12 mouse cellular contexts compared by ENCODE assay signal in the genomic region with DNA sequence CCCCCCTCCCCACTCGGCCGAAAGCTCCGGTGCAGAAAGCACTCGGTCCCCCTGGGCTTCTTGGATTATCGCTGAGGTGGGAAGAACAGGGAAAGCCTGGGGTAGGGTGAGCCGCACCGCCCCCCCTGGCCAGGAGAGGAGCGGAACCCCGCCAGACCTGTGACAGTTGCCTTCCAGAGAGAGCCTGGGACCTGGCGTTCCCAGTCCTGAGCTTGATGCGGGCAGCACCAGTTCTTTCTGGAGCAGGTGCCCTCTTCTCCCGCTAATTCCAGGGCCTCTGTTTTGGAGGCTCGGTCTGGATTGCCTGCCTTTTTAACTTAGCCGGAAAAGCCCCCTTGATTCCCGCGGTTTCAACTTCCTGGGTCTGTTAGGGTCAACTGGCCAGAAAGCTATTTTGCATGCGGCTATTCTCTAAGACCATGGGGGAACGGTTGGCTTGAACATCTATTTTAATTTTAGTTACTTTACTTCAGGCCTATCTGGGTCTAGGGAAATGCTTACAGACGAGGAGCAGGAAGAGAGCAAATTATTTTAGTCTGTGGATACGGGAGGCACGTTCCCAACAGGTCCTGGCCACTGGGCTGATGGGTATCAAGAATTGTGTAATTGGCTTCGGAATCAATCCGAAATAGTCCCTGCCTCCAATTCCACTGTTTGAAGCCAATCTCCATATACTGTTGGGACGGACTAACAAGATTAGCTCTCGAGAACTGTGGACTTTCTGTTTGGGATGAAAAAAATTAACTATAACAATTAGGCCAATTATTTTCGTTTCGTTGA. TPM values are rescaled to one million over a fixed set of nuclear protein-coding genes. Genes with fewer than 3 reads are reported as not detected.
A peak's percentile ranks its signal among the peaks of the same experiment; 100 is the strongest.
DNase-seq lines count a peak whose midpoint lies in the region; ATAC-seq and TF ChIP-seq lines count a peak whose summit lies in the region.
"Had no signal": no experiment of that assay in that cellular context is flagged by ENCODE, and none has a peak within 500 bp of the region (broad histone marks: within the 10 kb centered on the region; RNA-seq: fewer than 3 reads in every experiment).

No protein-coding gene starts in this region.

- DNase-seq in embryo, embryonic 10.5 days (ENCODE audit: low spot score), result peak; percentile 54
- no peak for DNase-seq in embryo, embryonic 10 days (ENCODE audit: low spot score)
- DNase-seq in lung, embryonic 14.5 days, result no peak
- no peak for DNase-seq in lung, postnatal 25 days (ENCODE audit: low spot score)
- peak; percentile 42 for DNase-seq in neural tube, embryonic 11.5 days (ENCODE audit: low spot score)
- DNase-seq in Muller cell, postnatal 12 days (ENCODE audit: inconsistent ontology term), result no peak
- DNase-seq in spleen, adult 12 weeks (ENCODE audit: low spot score), result no peak
- DNase-seq: cerebellum, adult 11-12 months had no signal

- H3K27ac ChIP-seq in lung, embryonic 14.5 days (ENCODE audit: low read depth), result no peak overlapping the region
- H3K27ac ChIP-seq in forebrain, embryonic 13.5 days, result no peak overlapping the region
- no peak overlapping the region for H3K27ac ChIP-seq in neural tube, embryonic 11.5 days (ENCODE audit: low read depth, low read length)
- H3K27ac ChIP-seq: gastrocnemius, adult 2 months; neural tube, embryonic 13.5 days had no signal

- no peaks in the 10 kb centered on the region for H3K36me3 ChIP-seq in lung, embryonic 14.5 days (ENCODE audit: insufficient read depth)
- no peaks in the 10 kb centered on the region for H3K36me3 ChIP-seq in forebrain, embryonic 13.5 days (ENCODE audit: poor library complexity, severe bottlenecking)
- no peaks in the 10 kb centered on the region for H3K36me3 ChIP-seq in neural tube, embryonic 11.5 days (ENCODE audit: control insufficient read depth, insufficient read depth, low read length)
- H3K36me3 ChIP-seq: neural tube, embryonic 13.5 days had no signal

- H3K4me3 ChIP-seq in lung, embryonic 14.5 days (ENCODE audit: low read depth, low read length), result no peak overlapping the region; the same call in 1 of the 2 replicates
- H3K4me3 ChIP-seq in forebrain, embryonic 13.5 days, result peak overlapping the region; percentile 59
- no peak overlapping the region for H3K4me3 ChIP-seq in neural tube, embryonic 11.5 days (ENCODE audit: low read depth, low read length)

- peak overlapping the region; percentile 11; the same call in 1 of the 2 replicates for H3K4me2 ChIP-seq in lung, embryonic 14.5 days
- peak overlapping the region; percentile 77 for H3K4me2 ChIP-seq in forebrain, embryonic 13.5 days
- H3K4me2 ChIP-seq in neural tube, embryonic 11.5 days (ENCODE audit: low read depth), result peak overlapping the region; percentile 8; the same call in 1 of the 2 replicates

- WGBS in lung, embryonic 14.5 days, result 3% methylated on average over 27 of the region's 27 CpGs
- 6% methylated on average over 23 of the region's 27 CpGs for WGBS in forebrain, embryonic 13.5 days
- WGBS in neural tube, embryonic 11.5 days, result 4% methylated on average over 27 of the region's 27 CpGs

- no peaks in the 10 kb centered on the region for H3K9me3 ChIP-seq in lung, embryonic 14.5 days (ENCODE audit: low read depth, low read length)
- no peaks in the 10 kb centered on the region for H3K9me3 ChIP-seq in forebrain, embryonic 13.5 days (replicated peaks)
- H3K9me3 ChIP-seq in neural tube, embryonic 11.5 days (ENCODE audit: control insufficient read depth, low read length), result no peaks in the 10 kb centered on the region
- H3K9me3 ChIP-seq: neural tube, embryonic 13.5 days had no signal

- no peak for TF ChIP-seq CTCF in lung, embryonic 14.5 days (IDR thresholded peaks at IDR 0.05; ENCODE audit: low read depth)

- H3K27me3 ChIP-seq in lung, embryonic 14.5 days (ENCODE audit: insufficient read depth, low read length), result peaks cover 93% of the 10 kb centered on the region
- peaks cover 93% of the 10 kb centered on the region for H3K27me3 ChIP-seq in forebrain, embryonic 13.5 days
- H3K27me3 ChIP-seq in neural tube, embryonic 11.5 days (ENCODE audit: control insufficient read depth, insufficient read depth, low read length), result peaks cover 94% of the 10 kb centered on the region

- no peak for ATAC-seq in lung, embryonic 14.5 days (ENCODE audit: insufficient read depth)
- no peak for ATAC-seq in forebrain, embryonic 13.5 days
- ATAC-seq in neural tube, embryonic 11.5 days (ENCODE audit: insufficient read depth, low FRiP score, low TSS enrichment), result no peak

- H3K4me1 ChIP-seq in lung, embryonic 14.5 days (ENCODE audit: insufficient read depth), result peaks cover 8% of the 10 kb centered on the region; the same call in 1 of the 2 replicates
- H3K4me1 ChIP-seq in forebrain, embryonic 13.5 days, result peaks cover 54% of the 10 kb centered on the region
- peaks cover 21% of the 10 kb centered on the region for H3K4me1 ChIP-seq in neural tube, embryonic 11.5 days (ENCODE audit: control insufficient read depth, insufficient read depth, low read length)

- no peak overlapping the region for H3K9ac ChIP-seq in lung, embryonic 14.5 days
- H3K9ac ChIP-seq in forebrain, embryonic 13.5 days, result no peak overlapping the region
- H3K9ac ChIP-seq in neural tube, embryonic 11.5 days (ENCODE audit: low read length), result no peak overlapping the region
- H3K9ac ChIP-seq: neural tube, embryonic 13.5 days had no signal

RNA-seq across cellular contexts. Expression of a gene that starts 1.4 kb away (rescaled TPM):
- 0.14 and 0.15 TPM in 2 replicates for polyA plus RNA-seq in lung, embryonic 14.5 days (2014; fragmentation: Nextera tagmentation; extraction: Ambion mirVana)
- polyA plus RNA-seq in forebrain, embryonic 13.5 days (2015; fragmentation: Nextera tagmentation; extraction: Ambion mirVana), result 35.1 and 35.4 TPM in 2 replicates
- polyA plus RNA-seq in neural tube, embryonic 11.5 days (2014; fragmentation: Nextera tagmentation; extraction: Ambion mirVana), result 0.76 and 1.3 TPM in 2 replicates
- polyA plus RNA-seq: liver, embryonic 16.5 days had no signal

Comparison
In these comparisons a context has a peak if more than half of its experiments do, and no peak if none do; other contexts are left out.
1. DNase-seq: peak in embryo, embryonic 10.5 days (single experiment) and neural tube, embryonic 11.5 days (single experiment); none in embryo, embryonic 10 days (single experiment), lung, embryonic 14.5 days (single experiment), lung, postnatal 25 days (single experiment), Muller cell, postnatal 12 days (single experiment) and spleen, adult 12 weeks (single experiment).
2. H3K4me2 ChIP-seq: peak in every context shown above with its lines; median percentile 77 in forebrain, embryonic 13.5 days; 11 in lung, embryonic 14.5 days; 8 in neural tube, embryonic 11.5 days.
3. RNA of a gene that starts 1.4 kb away (polyA plus RNA-seq): 35.1 to 35.4 TPM in forebrain, embryonic 13.5 days; 0.76 to 1.3 TPM in neural tube, embryonic 11.5 days and 0.14 to 0.15 TPM in lung, embryonic 14.5 days; every median in the first group is over 10 times any median in the second.